Mouse (Mus musculus): ENCODE data around the gene Rdh1. TPM values are rescaled to one million over a fixed set of nuclear protein-coding genes. Genes with fewer than 3 reads are reported as not detected.
"Not testable (repeated sequence)": the region's sequence is repeated elsewhere in the genome, so short reads cannot be mapped to it uniquely, and the experiment has no call there.

Rdh1 gene
- polyA plus RNA-seq, 1 experiment = not detected

DNA sequence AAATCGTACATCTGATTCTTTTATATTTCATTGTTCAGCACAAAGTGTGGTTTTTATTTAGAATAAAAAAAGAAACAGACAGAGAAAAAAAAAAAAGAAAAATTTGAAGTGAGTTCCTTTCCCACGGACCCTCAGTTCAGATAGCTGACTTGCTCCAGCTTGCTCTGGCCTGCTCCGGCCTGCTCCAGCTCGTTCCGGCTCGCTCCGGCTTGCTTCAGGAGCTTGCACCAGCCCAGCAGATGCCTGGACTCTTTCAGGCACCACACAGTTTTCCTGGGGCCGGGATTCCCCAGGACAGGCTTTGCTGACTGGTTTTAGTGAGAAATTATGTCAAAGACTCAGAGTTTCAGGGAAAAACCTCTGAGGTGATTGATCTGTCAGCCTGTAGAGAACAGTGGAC lies 12.3 kb upstream of the Rdh1 start:
- H3K4me3 ChIP-seq (ENCODE audit: insufficient read depth, low read length) = no peak overlapping the region
- H3K4me1 ChIP-seq (ENCODE audit: control insufficient read depth, insufficient read depth, low read length) = peaks cover 4% of the 10 kb centered on the region
- TF ChIP-seq POLR2A (IDR thresholded peaks at IDR 0.05; ENCODE audit: borderline replicate concordance, low read depth, low read length) (no peak), CTCF (IDR thresholded peaks at IDR 0.05; ENCODE audit: low read depth, low read length) (no peak)
- H3K27ac ChIP-seq (ENCODE audit: insufficient read depth, low read depth, low read length) = no peak overlapping the region

DNA sequence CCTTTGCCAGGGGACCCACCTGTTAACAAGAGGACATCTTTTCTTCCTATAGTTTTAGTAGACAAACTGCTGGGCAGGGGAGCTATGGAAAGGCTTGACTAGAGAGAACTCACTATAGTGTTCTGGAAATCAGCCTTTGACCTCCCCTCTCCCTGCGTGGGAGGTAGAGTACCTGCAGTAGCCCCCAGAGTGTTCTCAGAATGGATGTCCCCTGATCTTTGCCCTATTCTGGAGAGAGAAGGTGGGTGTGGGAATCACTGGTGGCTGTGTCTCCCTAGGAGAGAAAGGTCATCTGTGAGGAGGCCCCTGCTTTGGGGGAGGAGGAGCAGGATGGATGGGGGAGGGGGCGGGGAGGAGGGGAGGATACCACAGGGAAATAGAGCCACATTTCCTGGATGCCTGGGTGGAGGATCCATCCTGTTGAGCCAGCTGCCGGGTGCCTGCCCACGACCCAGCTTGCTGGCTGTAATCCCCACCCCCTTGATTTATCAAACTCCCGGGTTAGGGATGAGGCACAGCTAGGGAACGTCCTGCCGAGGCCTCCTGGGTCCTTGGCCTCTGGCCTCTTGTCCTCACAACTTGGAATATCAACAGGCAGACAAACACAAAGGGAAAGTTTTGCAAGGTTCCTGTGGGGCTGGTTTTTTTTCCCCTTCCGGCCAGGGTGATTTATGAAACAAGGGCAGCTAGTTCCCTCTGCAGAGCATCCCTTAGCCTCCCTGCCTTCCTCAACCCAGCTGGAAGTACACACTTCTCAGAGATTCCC lies 10.5 kb upstream of the Rdh1 start:
- Histone ChIP-seq H3K4me1 (ENCODE audit: control insufficient read depth, insufficient read depth, low read length) (peaks cover 4% of the 10 kb centered on the region), H3K27ac (ENCODE audit: insufficient read depth, low read depth, low read length) (no peak overlapping the region), H3K4me3 (ENCODE audit: insufficient read depth, low read length) (no peak overlapping the region)
- no peak for TF ChIP-seq CTCF (IDR thresholded peaks at IDR 0.05; ENCODE audit: low read depth, low read length)
- no peak for TF ChIP-seq POLR2A (IDR thresholded peaks at IDR 0.05; ENCODE audit: borderline replicate concordance, low read depth, low read length)

DNA sequence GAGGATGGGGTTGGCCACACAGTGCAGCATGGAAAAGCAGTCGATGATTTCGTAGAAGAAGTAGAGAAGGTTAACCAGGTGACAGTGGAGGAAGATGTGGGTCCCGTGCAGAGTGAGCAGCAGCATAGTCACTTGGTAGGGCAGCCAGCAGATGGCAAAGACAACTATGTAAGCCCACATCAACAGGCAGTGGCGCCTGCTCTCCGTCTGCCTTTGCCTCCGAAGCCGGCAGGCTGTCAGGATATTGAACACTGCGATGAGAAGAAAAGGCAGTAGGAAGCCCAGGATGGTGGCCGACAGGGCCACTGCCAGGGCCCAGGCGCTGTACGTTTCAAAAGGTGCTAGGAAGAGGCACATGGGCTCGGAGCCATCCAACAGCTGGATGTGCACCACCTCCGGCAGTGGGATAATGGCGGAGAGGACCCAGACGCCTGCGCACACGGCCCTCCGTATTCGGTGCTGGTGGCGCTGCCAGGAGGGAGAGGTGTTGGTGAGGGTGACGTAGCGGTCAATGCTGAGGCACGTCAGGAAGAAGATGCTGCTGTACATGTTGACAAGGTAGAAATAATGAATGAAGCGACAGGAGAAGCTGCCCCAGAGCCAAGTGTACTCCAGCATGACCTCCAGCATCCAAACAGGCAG lies 9.3 kb upstream of the Rdh1 start:
- TF ChIP-seq POLR2A (IDR thresholded peaks at IDR 0.05; ENCODE audit: borderline replicate concordance, low read depth, low read length) = no peak
- TF ChIP-seq CTCF (IDR thresholded peaks at IDR 0.05; ENCODE audit: low read depth, low read length) = no peak
- Histone ChIP-seq H3K27ac (ENCODE audit: insufficient read depth, low read depth, low read length) (no peak overlapping the region), H3K4me1 (ENCODE audit: control insufficient read depth, insufficient read depth, low read length) (peaks cover 4% of the 10 kb centered on the region), H3K4me3 (ENCODE audit: insufficient read depth, low read length) (no peak overlapping the region)

DNA sequence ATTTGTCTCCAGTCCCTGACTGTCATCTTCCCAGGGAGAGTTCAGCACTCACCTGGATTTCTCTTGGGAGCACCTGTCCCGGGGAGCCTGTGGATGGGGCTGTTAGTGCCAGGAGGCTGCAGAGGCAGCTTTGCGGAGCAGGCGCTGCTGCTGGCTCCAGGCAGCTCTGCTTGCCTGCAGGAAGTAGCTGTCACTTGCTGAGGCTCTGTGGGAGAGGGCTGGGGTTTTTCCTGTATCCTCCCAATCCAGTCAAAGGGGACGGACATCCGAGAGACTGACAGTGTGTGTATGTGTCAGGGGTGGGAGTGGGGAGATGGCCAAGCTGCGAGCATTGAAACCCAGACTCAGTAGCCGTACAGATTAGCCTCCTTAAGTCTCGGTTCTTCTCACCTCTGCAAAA lies 8.0 kb upstream of the Rdh1 start, which contains the start of gene Gpr182:
Gene Gpr182, minus strand, starts transcription at position 185 of the 400 bp plus-strand sequence.
- Histone ChIP-seq H3K27ac (ENCODE audit: insufficient read depth, low read depth, low read length) (no peak within 1 kb of the TSS), H3K4me3 (ENCODE audit: insufficient read depth, low read length) (no peak within 1 kb of the TSS), H3K4me1 (ENCODE audit: control insufficient read depth, insufficient read depth, low read length) (no peaks in the 10 kb centered on the region)
- no peak for TF ChIP-seq CTCF (IDR thresholded peaks at IDR 0.05; ENCODE audit: low read depth, low read length)
- TF ChIP-seq POLR2A (IDR thresholded peaks at IDR 0.05; ENCODE audit: borderline replicate concordance, low read depth, low read length) = no peak

DNA sequence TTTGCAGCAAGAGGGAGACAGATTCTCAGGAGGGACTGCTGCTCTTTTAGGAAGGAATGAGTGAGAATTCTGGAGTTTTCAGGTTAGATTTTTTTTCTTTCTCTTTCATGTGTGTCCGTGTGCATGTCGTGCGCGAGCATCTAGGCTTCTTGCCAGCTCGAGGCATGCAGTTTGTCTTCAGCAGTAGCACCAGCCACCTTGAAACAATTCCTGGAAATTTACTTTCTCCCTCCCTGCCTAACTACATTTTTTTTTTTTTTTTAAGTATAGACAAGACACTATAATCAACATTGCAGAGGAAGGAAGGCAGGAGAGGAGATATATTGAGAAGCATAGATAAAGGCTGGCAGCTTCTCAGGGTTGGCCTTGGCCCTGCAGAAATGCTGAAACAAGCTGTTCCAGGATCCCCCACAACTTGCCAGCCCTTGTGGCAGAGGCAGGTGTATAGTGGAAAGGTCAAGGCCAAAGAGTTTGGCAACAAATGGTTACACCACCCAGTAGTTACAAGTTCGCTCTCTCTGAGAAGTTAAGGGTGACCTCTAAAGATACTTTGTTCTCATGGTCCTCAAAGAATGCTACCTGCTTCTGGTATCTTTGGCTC lies 4.9 kb upstream of the Rdh1 start:
- Histone ChIP-seq H3K4me3 (ENCODE audit: insufficient read depth, low read length) (no peak overlapping the region), H3K4me1 (ENCODE audit: control insufficient read depth, insufficient read depth, low read length) (no peaks in the 10 kb centered on the region), H3K27ac (ENCODE audit: insufficient read depth, low read depth, low read length) (no peak overlapping the region)
- TF ChIP-seq POLR2A (IDR thresholded peaks at IDR 0.05; ENCODE audit: borderline replicate concordance, low read depth, low read length) (no peak), CTCF (IDR thresholded peaks at IDR 0.05; ENCODE audit: low read depth, low read length) (no peak)

DNA sequence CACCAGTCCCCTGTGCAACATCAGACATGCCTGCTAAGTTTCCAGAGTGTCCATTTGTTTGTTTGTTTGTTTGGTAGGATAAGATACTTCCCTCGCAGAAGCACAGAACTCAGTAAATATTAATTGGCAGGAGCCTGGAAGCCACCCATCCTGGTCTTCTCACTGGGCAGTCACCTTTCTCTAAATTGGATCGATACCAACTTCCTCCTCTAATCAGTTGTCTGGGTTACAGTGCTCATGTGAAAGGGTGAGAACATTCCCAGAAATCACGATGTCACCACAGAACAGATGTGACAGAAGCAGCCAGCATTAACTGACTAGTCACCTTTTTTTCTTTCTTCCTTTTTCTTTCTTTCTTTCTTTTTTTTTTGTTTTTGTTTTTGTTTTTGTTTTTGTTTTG lies 4.3 kb upstream of the Rdh1 start:
- no peaks in the 10 kb centered on the region for H3K4me1 ChIP-seq (ENCODE audit: control insufficient read depth, insufficient read depth, low read length)
- TF ChIP-seq CTCF (IDR thresholded peaks at IDR 0.05; ENCODE audit: low read depth, low read length) (no peak), POLR2A (IDR thresholded peaks at IDR 0.05; ENCODE audit: borderline replicate concordance, low read depth, low read length) (no peak)
- no peak overlapping the region for H3K4me3 ChIP-seq (ENCODE audit: insufficient read depth, low read length)
- no peak overlapping the region for H3K27ac ChIP-seq (ENCODE audit: insufficient read depth, low read depth, low read length)

DNA sequence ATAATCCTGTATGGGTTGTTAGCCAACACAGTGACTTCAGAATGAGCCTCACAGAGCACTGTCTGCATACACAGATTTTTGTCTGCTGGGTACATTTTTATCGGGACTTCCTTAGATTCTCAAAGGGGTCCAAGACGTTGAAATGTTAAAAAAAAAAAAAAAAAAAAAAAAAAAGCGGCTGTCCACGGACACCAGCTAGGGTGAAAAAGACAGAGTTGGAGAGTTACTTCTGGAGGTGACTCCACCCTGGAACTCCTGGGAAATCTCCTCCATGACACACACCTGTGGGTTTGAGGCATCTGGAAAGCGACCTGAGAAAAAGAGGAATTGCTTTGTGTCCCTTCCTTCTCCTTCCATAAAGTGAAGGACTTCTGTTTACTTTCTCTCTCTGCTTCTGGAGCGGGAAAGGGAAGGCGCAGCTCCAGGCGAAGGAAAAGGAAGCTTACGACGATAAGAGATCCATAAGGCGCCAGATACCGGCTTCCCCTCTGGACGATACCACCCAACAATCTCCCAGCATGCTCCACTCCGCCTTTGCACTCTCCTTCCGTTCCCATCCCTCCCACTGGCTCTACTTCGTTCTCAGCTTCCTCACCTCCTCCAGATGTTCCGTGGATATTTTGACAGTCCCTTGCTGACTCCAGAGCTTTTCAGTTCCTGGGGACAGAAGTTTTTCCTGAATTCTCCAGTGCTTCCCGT lies 3.6 kb upstream of the Rdh1 start:
- TF ChIP-seq CTCF (IDR thresholded peaks at IDR 0.05; ENCODE audit: low read depth, low read length) = no peak
- TF ChIP-seq POLR2A (IDR thresholded peaks at IDR 0.05; ENCODE audit: borderline replicate concordance, low read depth, low read length) = no peak
- Histone ChIP-seq H3K4me1 (ENCODE audit: control insufficient read depth, insufficient read depth, low read length) (no peaks in the 10 kb centered on the region), H3K27ac (ENCODE audit: insufficient read depth, low read depth, low read length) (no peak overlapping the region), H3K4me3 (ENCODE audit: insufficient read depth, low read length) (no peak overlapping the region)

DNA sequence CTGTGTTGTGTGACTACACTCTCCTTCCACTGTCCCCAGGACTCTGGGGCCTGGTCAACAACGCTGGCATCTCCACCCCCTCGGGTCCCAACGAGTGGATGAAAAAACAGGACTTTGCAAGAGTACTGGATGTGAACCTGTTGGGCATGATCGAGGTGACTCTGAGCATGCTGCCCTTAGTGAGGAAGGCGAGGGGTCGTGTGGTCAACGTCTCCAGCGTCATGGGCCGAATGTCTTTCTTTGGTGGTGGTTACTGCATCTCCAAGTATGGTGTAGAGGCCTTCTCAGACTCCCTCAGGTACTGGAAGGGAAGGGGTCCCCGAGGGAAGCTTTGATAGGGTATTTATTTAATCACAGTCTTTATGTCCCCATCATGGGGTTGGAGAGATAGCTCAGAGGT lies 3.4 kb downstream of the Rdh1 start:
- not testable (repeated sequence) for H3K4me3 ChIP-seq (ENCODE audit: insufficient read depth, low read length); H3K27ac ChIP-seq (ENCODE audit: insufficient read depth, low read depth, low read length); H3K4me1 ChIP-seq (ENCODE audit: control insufficient read depth, insufficient read depth, low read length)

DNA sequence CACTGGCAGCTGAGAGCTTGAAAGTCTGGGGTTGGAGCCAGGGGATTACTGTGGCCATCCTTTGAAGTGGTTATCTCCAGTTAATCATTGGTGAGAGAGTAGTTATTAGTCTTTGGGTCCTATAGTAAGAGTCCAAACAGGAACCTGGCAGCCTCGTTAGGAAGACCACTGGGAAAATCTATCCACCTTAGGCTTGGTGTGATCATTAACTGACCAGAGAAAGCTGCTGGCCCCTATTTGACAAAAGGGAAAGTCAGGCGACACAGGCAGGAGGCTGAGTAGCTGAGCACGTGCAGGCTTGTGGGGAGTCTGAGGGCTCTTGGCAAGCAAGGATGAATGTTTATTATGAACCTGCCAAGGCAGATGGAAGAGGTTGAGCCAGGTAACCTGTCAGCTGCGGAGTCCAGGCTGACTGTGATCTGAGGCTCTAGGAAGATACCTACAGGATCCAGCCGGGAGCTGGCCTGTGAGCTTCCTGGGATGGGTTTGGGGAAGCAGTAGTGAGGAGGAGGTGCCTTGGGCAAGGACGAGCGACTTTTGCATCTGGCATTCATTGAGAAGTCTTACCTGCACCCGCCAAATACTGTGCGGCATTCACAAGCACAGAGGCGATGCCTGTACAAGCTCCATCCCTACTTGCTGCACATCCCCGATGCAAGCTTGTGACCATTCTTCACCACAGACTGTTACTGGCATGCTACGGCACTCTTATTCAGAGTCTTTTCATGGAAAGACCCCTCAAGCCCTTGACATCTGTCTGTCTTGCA lies 4.6 kb downstream of the Rdh1 start:
- TF ChIP-seq CTCF (IDR thresholded peaks at IDR 0.05; ENCODE audit: low read depth, low read length) = no peak
- TF ChIP-seq POLR2A (IDR thresholded peaks at IDR 0.05; ENCODE audit: borderline replicate concordance, low read depth, low read length) = no peak
- Histone ChIP-seq H3K4me1 (ENCODE audit: control insufficient read depth, insufficient read depth, low read length) (no peaks in the 10 kb centered on the region), H3K4me3 (ENCODE audit: insufficient read depth, low read length) (no peak overlapping the region), H3K27ac (ENCODE audit: insufficient read depth, low read depth, low read length) (no peak overlapping the region)
